Mouse (Mus musculus): ENCODE measurements around the gene Washc4. TPM values are rescaled to one million over a fixed set of nuclear protein-coding genes. Genes with fewer than 3 reads are reported as not detected.

Gene Washc4
- total and polyA plus RNA-seq, 3 experiments, result 16.3 to 31.8 (median 19.3) TPM

DNA sequence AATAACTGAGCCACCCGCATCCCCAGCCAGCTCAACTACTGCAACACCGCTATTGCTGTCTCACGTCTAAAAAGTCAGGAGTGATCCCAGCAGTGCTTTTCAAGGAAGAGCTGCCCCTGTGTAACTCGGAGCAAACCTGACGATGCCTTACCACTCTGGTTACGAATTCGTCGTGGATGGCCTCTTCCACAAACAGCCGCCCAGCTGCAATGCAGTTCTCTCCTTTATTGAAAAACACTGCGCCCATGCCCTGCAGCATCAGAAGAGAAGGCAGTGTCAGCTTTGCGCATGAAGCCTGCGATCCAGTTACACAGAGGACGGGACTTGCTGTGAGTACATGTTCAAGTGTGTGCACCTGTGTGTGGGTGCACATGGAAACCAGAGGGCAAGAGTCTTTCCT is 46.2 kb upstream of the Washc4 start:
- H3K9me3 ChIP-seq (replicated peaks; ENCODE audit: low read length), result no peaks in the 10 kb centered on the region
- H3K4me1 ChIP-seq (ENCODE audit: control insufficient read depth in 1 of 2, insufficient read depth in 2 of 2), result no peaks in the 10 kb centered on the region
- no peak for DNase-seq (ENCODE audit: extremely low read depth)
- TF ChIP-seq CHD1 (IDR thresholded peaks at IDR 0.05; ENCODE audit: low read depth, low read length) (no peak), JUN (IDR thresholded peaks at IDR 0.05; ENCODE audit: insufficient read depth, low read depth, low read length) (no peak), POLR2AphosphoS2 (IDR thresholded peaks at IDR 0.05; ENCODE audit: low read depth, low read length) (no peak), MAX (IDR thresholded peaks at IDR 0.05; ENCODE audit: low read length) (no peak), IRF4 (IDR thresholded peaks at IDR 0.05; ENCODE audit: low read depth, low read length) (no peak), NELFE (IDR thresholded peaks at IDR 0.05; ENCODE audit: low read depth, low read length) (no peak), CTCF (conservative IDR thresholded peaks at IDR 0.05 in 1 of 2, IDR thresholded peaks at IDR 0.05 in 1 of 2; ENCODE audit: low read depth in 2 of 2, low read length in 2 of 2) (no peak), E2F4 (IDR thresholded peaks at IDR 0.05; ENCODE audit: insufficient replicate concordance, low read depth, low read length) (no peak), GABPA (IDR thresholded peaks at IDR 0.05; ENCODE audit: insufficient replicate concordance, low read depth, low read length) (no peak)
- H3K9ac ChIP-seq (ENCODE audit: insufficient read depth, low read depth), result no peak overlapping the region
- H3K79me2 ChIP-seq (replicated peaks; ENCODE audit: control insufficient read depth, extremely low read depth, insufficient read depth, poor library complexity, severe bottlenecking), result no peaks in the 10 kb centered on the region
- no peak overlapping the region for H3K27ac ChIP-seq (ENCODE audit: insufficient read depth, low read depth)
- H3K36me3 ChIP-seq (replicated peaks in 1 of 2; ENCODE audit: control insufficient read depth in 1 of 2, insufficient read depth in 1 of 2, low read length in 1 of 2), result peaks cover 15 to 20% of the 10 kb centered on the region in 2 experiments
- no peak overlapping the region for H3K4me3 ChIP-seq (replicated peaks in 1 of 3; ENCODE audit: low read depth in 2 of 3, low read length in 2 of 3, poor library complexity in 1 of 3)
- in situ Hi-C loops (cut with MboI; ENCODE audit: low pct_ligation_motif_present, low pct_unique_long_range_greater_than_20kb, low sequenced_read_pairs), result no loop called here
- no peaks in the 10 kb centered on the region for H3K27me3 ChIP-seq (replicated peaks)
- no peak overlapping the region for H3K4me2 ChIP-seq (ENCODE audit: insufficient read depth, low read depth, poor library complexity, severe bottlenecking)
- dilution Hi-C loops (cut with MboI; ENCODE audit: extremely low pct_ligation_motif_present, extremely low pct_unique_long_range_greater_than_20kb, low sequenced_read_pairs), result no loop called here

DNA sequence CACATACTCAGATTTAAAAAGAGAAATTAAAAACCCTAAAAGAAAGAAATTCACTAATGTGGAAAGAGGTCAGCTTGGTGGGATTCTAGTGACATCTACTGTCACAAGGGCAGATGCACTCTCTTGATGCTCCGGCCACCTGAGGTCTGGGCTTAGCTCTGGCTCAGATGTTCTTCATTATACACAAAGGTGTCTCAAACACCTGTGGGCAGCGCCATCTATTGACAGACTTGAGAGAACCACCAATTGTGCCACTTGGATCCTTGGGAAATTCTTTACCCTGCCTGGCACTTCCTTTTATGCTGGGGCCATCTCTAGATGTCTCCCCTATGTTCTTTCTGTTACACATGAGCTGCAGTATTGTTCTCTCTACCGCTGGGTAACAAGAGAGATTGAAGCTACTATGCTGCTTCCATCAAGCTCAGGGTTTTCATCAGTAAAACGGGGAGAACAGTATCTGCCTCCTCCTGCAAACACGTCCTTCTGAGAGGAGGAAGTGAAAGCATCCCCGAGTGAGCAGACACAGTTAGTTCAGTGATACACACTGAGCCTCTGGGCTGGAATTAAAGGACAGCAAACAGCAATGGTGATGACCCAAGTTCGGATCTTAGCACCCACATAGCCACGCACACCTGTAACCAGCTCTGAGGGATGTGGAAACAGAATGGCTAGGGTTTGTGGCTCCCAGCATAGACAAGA is 34.4 kb upstream of the Washc4 start:
- no peak overlapping the region for H3K4me3 ChIP-seq (replicated peaks in 1 of 3; ENCODE audit: low read depth in 2 of 3, low read length in 2 of 3, poor library complexity in 1 of 3)
- H3K79me2 ChIP-seq (replicated peaks; ENCODE audit: control insufficient read depth, extremely low read depth, insufficient read depth, poor library complexity, severe bottlenecking), result no peaks in the 10 kb centered on the region
- no peak overlapping the region for H3K27ac ChIP-seq (ENCODE audit: insufficient read depth, low read depth)
- no peak overlapping the region for H3K9ac ChIP-seq (ENCODE audit: insufficient read depth, low read depth)
- peak; percentile 72 for DNase-seq (ENCODE audit: extremely low read depth)
- no peaks in the 10 kb centered on the region for H3K27me3 ChIP-seq (replicated peaks)
- no peaks in the 10 kb centered on the region for H3K36me3 ChIP-seq (replicated peaks in 1 of 2; ENCODE audit: control insufficient read depth in 1 of 2, insufficient read depth in 1 of 2, low read length in 1 of 2)
- dilution Hi-C loops (cut with MboI; ENCODE audit: extremely low pct_ligation_motif_present, extremely low pct_unique_long_range_greater_than_20kb, low sequenced_read_pairs) (no loop called here), in situ Hi-C loops (cut with MboI; ENCODE audit: low pct_ligation_motif_present, low pct_unique_long_range_greater_than_20kb, low sequenced_read_pairs) (loop anchor here (10.0 kb wide), 1 partner anchor 604 kb away; no protein-coding TSS in a partner anchor)
- 0 out of 2 replicates have a peak overlapping the region, but pooled peaks have one; percentile 17 for H3K4me2 ChIP-seq (ENCODE audit: insufficient read depth, low read depth, poor library complexity, severe bottlenecking)
- H3K4me1 ChIP-seq (ENCODE audit: control insufficient read depth in 1 of 2, insufficient read depth in 2 of 2), result peaks cover 5 to 24% of the 10 kb centered on the region in 2 experiments; a peak in 3 of 4 replicates
- no peaks in the 10 kb centered on the region for H3K9me3 ChIP-seq (replicated peaks; ENCODE audit: low read length)
- TF ChIP-seq USF2 (conservative IDR thresholded peaks at IDR 0.05; ENCODE audit: low read depth, low read length) (no peak), ZNF384 (IDR thresholded peaks at IDR 0.05; ENCODE audit: low read depth, low read length) (no peak), BHLHE40 (IDR thresholded peaks at IDR 0.05; ENCODE audit: low read depth, low read length) (0 out of 2 replicates have a peak, but pooled peaks have one; percentile 7), MAX (IDR thresholded peaks at IDR 0.05; ENCODE audit: low read length) (no peak), EP300 (IDR thresholded peaks at IDR 0.05; ENCODE audit: low read length) (peak; percentile 60), ZC3H11A (IDR thresholded peaks at IDR 0.05; ENCODE audit: low read depth, low read length) (peak; percentile 55), SIN3A (IDR thresholded peaks at IDR 0.05; ENCODE audit: low read length) (no peak), NELFE (IDR thresholded peaks at IDR 0.05; ENCODE audit: low read depth, low read length) (no peak), MYC (IDR thresholded peaks at IDR 0.05; ENCODE audit: low read depth, low read length) (no peak), ZKSCAN1 (IDR thresholded peaks at IDR 0.05; ENCODE audit: borderline replicate concordance, low read depth, low read length) (no peak), RCOR1 (conservative IDR thresholded peaks at IDR 0.05; ENCODE audit: low read depth, low read length) (0 out of 2 replicates have a peak, but pooled peaks have one; percentile 50), POLR2AphosphoS2 (IDR thresholded peaks at IDR 0.05; ENCODE audit: low read depth, low read length) (no peak), ZMIZ1 (IDR thresholded peaks at IDR 0.05; ENCODE audit: low read depth, low read length) (no peak), CHD2 (IDR thresholded peaks at IDR 0.05; ENCODE audit: low read length) (no peak), GABPA (IDR thresholded peaks at IDR 0.05; ENCODE audit: insufficient replicate concordance, low read depth, low read length) (no peak), ETS1 (conservative IDR thresholded peaks at IDR 0.05; ENCODE audit: low read depth, low read length) (no peak), ELF1 (IDR thresholded peaks at IDR 0.05; ENCODE audit: low read depth, low read length) (0 out of 2 replicates have a peak, but pooled peaks have one; percentile 29), CHD1 (IDR thresholded peaks at IDR 0.05; ENCODE audit: low read depth, low read length) (no peak), TBP (conservative IDR thresholded peaks at IDR 0.05; ENCODE audit: low read depth, low read length) (no peak), SMC3 (IDR thresholded peaks at IDR 0.05; ENCODE audit: low read depth, low read length) (peak; percentile 80), E2F4 (IDR thresholded peaks at IDR 0.05; ENCODE audit: insufficient replicate concordance, low read depth, low read length) (no peak), RAD21 (IDR thresholded peaks at IDR 0.05; ENCODE audit: low read depth, low read length) (peak; percentile 88), IRF4 (IDR thresholded peaks at IDR 0.05; ENCODE audit: low read depth, low read length) (peak; percentile 73; the same call in 1 of the 2 replicates), POLR2A (IDR thresholded peaks at IDR 0.05; ENCODE audit: low read depth, low read length) (no peak), PAX5 (IDR thresholded peaks at IDR 0.05; ENCODE audit: low read length) (no peak), HCFC1 (IDR thresholded peaks at IDR 0.05; ENCODE audit: low read depth, low read length) (no peak), TCF12 (IDR thresholded peaks at IDR 0.05; ENCODE audit: low read depth, low read length) (peak; percentile 32; the same call in 1 of the 2 replicates), KAT2A (IDR thresholded peaks at IDR 0.05; ENCODE audit: insufficient replicate concordance, low read length) (no peak), MXI1 (IDR thresholded peaks at IDR 0.05; ENCODE audit: low read depth, low read length) (no peak)

Measured in CH12.LX (cell line).